Mouse (Mus musculus) heart, postnatal 0 days (tissue): ENCODE measurements around the gene E130114P18Rik. TPM values are rescaled to one million over a fixed set of nuclear protein-coding genes. Genes with fewer than 3 reads are reported as not detected.

Experiments
- ATAC-seq: fragments of 200-750 bp; cut with Nextera tagmentation; 2 replicates; pipeline ENCODE4 v1.8.0; 2017; ENCODE audit warnings: low read depth, moderate number of reproducible peaks, moderate library complexity; ENCODE audit not compliant: insufficient read depth
- DNase-seq: peaks from one replicate; pipeline ENCODE4 v3.0.0-alpha.2; 2016; ENCODE audit warnings: low spot score
- H3K27ac ChIP-seq: fragments of 300-500 bp; sonication (generic); 2 replicates; pipeline ENCODE4 v1.5.1; 2014; ENCODE audit warnings: low read depth, mild to moderate bottlenecking
- H3K27me3 ChIP-seq: fragments of 300-500 bp; sonication (generic); 2 replicates; pipeline ENCODE4 v1.6.1; 2014; ENCODE audit warnings: low read length, mixed read lengths; ENCODE audit not compliant: control insufficient read depth, insufficient read depth
- H3K36me3 ChIP-seq: fragments of 300-500 bp; sonication (generic); replicated peaks from 2 replicates; pipeline ENCODE4 v1.6.1; 2014; ENCODE audit warnings: low read length, mixed read lengths; ENCODE audit not compliant: control insufficient read depth, insufficient read depth
- H3K4me1 ChIP-seq: fragments of 300-500 bp; sonication (generic); 2 replicates; pipeline ENCODE4 v1.6.1; 2014; ENCODE audit warnings: antibody characterized with exemption; ENCODE audit not compliant: control insufficient read depth, insufficient read depth
- H3K4me2 ChIP-seq: fragments of 300-500 bp; sonication (generic); 2 replicates; pipeline ENCODE4 v1.6.1; 2014; ENCODE audit warnings: low read depth, mild to moderate bottlenecking, low read length, moderate library complexity
- H3K4me3 ChIP-seq: fragments of 300-500 bp; sonication (generic); 2 replicates; pipeline ENCODE4 v1.5.1; 2014; ENCODE audit warnings: low read depth, low read length
- H3K9ac ChIP-seq: fragments of 300-500 bp; sonication (generic); replicated peaks from 2 replicates; pipeline ENCODE4 v1.6.1; 2014; ENCODE audit warnings: low read depth, low read length, mixed read lengths
- H3K9me3 ChIP-seq: fragments of 300-500 bp; sonication (generic); replicated peaks from 2 replicates; pipeline ENCODE4 v1.6.1; 2016; ENCODE audit warnings: low read length; ENCODE audit not compliant: control insufficient read depth
- CTCF ChIP-seq: IDR thresholded peaks from 2 replicates; pipeline ENCODE4 v1.5.1; 2016; ENCODE audit warnings: antibody characterized with exemption, control low read depth, low read depth
- EP300 ChIP-seq: IDR thresholded peaks from 2 replicates; pipeline ENCODE4 v1.6.1; 2016; ENCODE audit warnings: antibody characterized with exemption, low read depth
- WGBS: fragments of 180-500 bp; shearing (Covaris S2); extraction: QIAGEN DNeasy Blood & Tissue Kit; methylation state at CpG from one replicate; pipeline ENCODE4 v1.1.7; 2014; 5-methylcytosine and 5-hydroxymethylcytosine counted together
- polyA plus RNA-seq: library from polyadenylated mRNA; unstranded; fragments of >200 nt; fragmentation: Nextera tagmentation; extraction: Ambion mirVana; gene quantifications from 2 replicates; pipeline ENCODE4 v1.2.1, GENCODE M21; 2015
- total RNA-seq: library from RNA; depleted of rRNA; stranded (reverse); fragments of >200 nt; gene quantifications from 2 replicates; pipeline ENCODE4 v1.2.3, GENCODE M21; 2014; ENCODE audit warnings: low replicate concordance

E130114P18Rik gene
- total and polyA plus RNA-seq, 2 experiments from 2014 or later: 0.45 TPM; not detected in 1

- TF ChIP-seq EP300: no peak
- no peak for TF ChIP-seq CTCF
- DNase-seq (no peak), ATAC-seq (no peak)
- no peaks in the 10 kb centered on the region for H3K27me3 ChIP-seq
- H3K9ac ChIP-seq: no peak overlapping the region
- 67% methylated on average over 1 of the region's 1 CpGs for WGBS
- H3K4me3 ChIP-seq: no peak overlapping the region
- H3K4me1 ChIP-seq: no peaks in the 10 kb centered on the region
- no peaks in the 10 kb centered on the region for H3K9me3 ChIP-seq
- H3K4me2 ChIP-seq: no peak overlapping the region
- no peaks in the 10 kb centered on the region for H3K36me3 ChIP-seq
- H3K27ac ChIP-seq: no peak overlapping the region
Measured at GRCm38 (mm10) chr4:97733392-97733791, 44.5 kb downstream of the E130114P18Rik start.

- Histone ChIP-seq H3K4me3 (no peak overlapping the region), H3K4me1 (no peaks in the 10 kb centered on the region), H3K36me3 (no peaks in the 10 kb centered on the region), H3K27me3 (no peaks in the 10 kb centered on the region), H3K9ac (no peak overlapping the region), H3K4me2 (no peak overlapping the region), H3K27ac (no peak overlapping the region), H3K9me3 (no peaks in the 10 kb centered on the region)
- no peak for DNase-seq
- 71% methylated on average over 3 of the region's 3 CpGs for WGBS
- ATAC-seq: no peak
- TF ChIP-seq EP300 (no peak), CTCF (no peak)
Measured at GRCm38 (mm10) chr4:97730416-97730815, 47.5 kb downstream of the E130114P18Rik start.

- no peak for DNase-seq
- 87% methylated on average over 6 of the region's 6 CpGs for WGBS
- Histone ChIP-seq H3K27me3 (no peaks in the 10 kb centered on the region), H3K9me3 (no peaks in the 10 kb centered on the region), H3K27ac (no peak overlapping the region), H3K4me3 (no peak overlapping the region), H3K4me2 (no peak overlapping the region), H3K36me3 (no peaks in the 10 kb centered on the region), H3K9ac (no peak overlapping the region), H3K4me1 (no peaks in the 10 kb centered on the region)
- TF ChIP-seq CTCF: no peak
- TF ChIP-seq EP300: no peak
- ATAC-seq: no peak
Measured at GRCm38 (mm10) chr4:97729999-97730398, 47.9 kb downstream of the E130114P18Rik start.

- WGBS: 68% methylated on average over 4 of the region's 4 CpGs
- Histone ChIP-seq H3K27me3 (no peaks in the 10 kb centered on the region), H3K4me1 (no peaks in the 10 kb centered on the region), H3K4me3 (no peak overlapping the region), H3K4me2 (no peak overlapping the region), H3K27ac (no peak overlapping the region), H3K9me3 (no peaks in the 10 kb centered on the region), H3K9ac (no peak overlapping the region), H3K36me3 (no peaks in the 10 kb centered on the region)
- ATAC-seq (no peak), DNase-seq (no peak)
- TF ChIP-seq EP300: no peak
Measured at GRCm38 (mm10) chr4:97728520-97728919, 49.4 kb downstream of the E130114P18Rik start.

- H3K4me1 ChIP-seq: no peaks in the 10 kb centered on the region
- no peaks in the 10 kb centered on the region for H3K9me3 ChIP-seq
- DNase-seq: no peak
- H3K4me2 ChIP-seq: no peak overlapping the region
- WGBS: 81% methylated on average over 6 of the region's 6 CpGs
- ATAC-seq: no peak
- no peaks in the 10 kb centered on the region for H3K27me3 ChIP-seq
- no peaks in the 10 kb centered on the region for H3K36me3 ChIP-seq
- TF ChIP-seq CTCF: no peak
- no peak for TF ChIP-seq EP300
- H3K4me3 ChIP-seq: no peak overlapping the region
- no peak overlapping the region for H3K27ac ChIP-seq
- no peak overlapping the region for H3K9ac ChIP-seq
Measured at GRCm38 (mm10) chr4:97723374-97723773, 54.5 kb downstream of the E130114P18Rik start.

- no peaks in the 10 kb centered on the region for H3K4me1 ChIP-seq
- H3K4me2 ChIP-seq: no peak overlapping the region
- no peaks in the 10 kb centered on the region for H3K9me3 ChIP-seq
- H3K9ac ChIP-seq: no peak overlapping the region
- ATAC-seq: no peak
- no peaks in the 10 kb centered on the region for H3K36me3 ChIP-seq
- H3K27ac ChIP-seq: no peak overlapping the region
- no peak for TF ChIP-seq CTCF
- DNase-seq: no peak
- WGBS: 76% methylated on average over 10 of the region's 10 CpGs
- H3K4me3 ChIP-seq: no peak overlapping the region
- H3K27me3 ChIP-seq: no peaks in the 10 kb centered on the region
Measured at GRCm38 (mm10) chr4:97722666-97723065, 55.2 kb downstream of the E130114P18Rik start.
